Mouse (Mus musculus): ENCODE results near the gene Cep72.

DNA sequence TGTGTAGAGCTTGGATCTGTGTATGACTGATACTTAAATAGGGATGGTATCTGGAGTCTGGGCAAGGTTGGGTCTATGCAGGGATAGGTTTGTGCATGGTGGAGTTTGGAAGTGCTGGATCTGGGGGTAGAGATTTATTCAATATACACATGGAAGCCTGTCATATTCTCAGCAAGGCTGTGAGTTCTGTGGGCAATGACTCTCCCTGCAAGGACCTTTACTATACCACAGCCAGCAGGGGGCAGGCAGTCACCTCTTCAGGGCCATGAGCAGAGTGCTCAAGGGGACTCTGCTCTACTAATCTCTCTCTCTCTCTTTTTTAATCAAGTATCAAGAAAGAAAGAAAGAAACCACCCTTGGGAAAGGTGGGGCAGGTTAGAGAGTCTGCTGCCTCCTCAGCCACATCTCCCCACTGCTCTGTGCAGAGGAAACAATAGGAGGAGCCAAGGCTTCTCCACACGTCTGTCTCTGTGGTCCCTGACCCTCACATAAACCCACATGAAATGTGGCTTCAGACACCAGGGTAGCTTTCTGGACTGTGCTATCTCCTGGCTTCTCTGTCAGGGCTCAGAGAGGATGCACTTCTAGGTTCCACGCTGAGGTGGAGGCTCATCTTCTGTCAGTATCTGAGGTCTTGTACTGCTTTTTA lies 34.7 kb upstream of the Cep72 start:
- TF ChIP-seq CTCF (IDR thresholded peaks at IDR 0.05; ENCODE audit: insufficient read depth, low read depth, low read length): peak; percentile 46; the same call in 1 of the 2 replicates
- TF ChIP-seq POLR2A (IDR thresholded peaks at IDR 0.05; ENCODE audit: insufficient read depth, low read depth, low read length): no peak

All from olfactory bulb, adult 2 months (tissue).